Mouse (Mus musculus) kidney, embryonic 14.5 days (tissue): Measurements from ENCODE around the gene Aco2. TPM values are rescaled to one million over a fixed set of nuclear protein-coding genes. Genes with fewer than 3 reads are reported as not detected.

Source experiments
- ATAC-seq: fragments of 200-750 bp; cut with Nextera tagmentation; 2 replicates; pipeline ENCODE4 v1.8.0; 2017; ENCODE audit warnings: moderate number of reproducible peaks, mild to moderate bottlenecking, moderate TSS enrichment, moderate library complexity; ENCODE audit not compliant: low FRiP score, low TSS enrichment
- H3K27ac ChIP-seq: fragments of 300-500 bp; sonication (generic); 2 replicates; pipeline ENCODE4 v1.5.1; 2014; ENCODE audit warnings: low read depth, mild to moderate bottlenecking, low read length, moderate library complexity, mixed read lengths
- H3K27me3 ChIP-seq: fragments of 300-500 bp; sonication (generic); 2 replicates; pipeline ENCODE4 v1.6.1; 2014; ENCODE audit warnings: mild to moderate bottlenecking, low read length; ENCODE audit not compliant: control insufficient read depth, insufficient read depth
- H3K36me3 ChIP-seq: fragments of 300-500 bp; sonication (generic); 2 replicates; pipeline ENCODE4 v1.6.1; 2014; ENCODE audit warnings: low read length, mixed read lengths; ENCODE audit not compliant: control insufficient read depth, insufficient read depth
- H3K4me1 ChIP-seq: fragments of 300-500 bp; sonication (generic); 2 replicates; pipeline ENCODE4 v1.6.1; 2014; ENCODE audit warnings: low read length, mixed read lengths; ENCODE audit not compliant: control insufficient read depth, insufficient read depth
- H3K4me2 ChIP-seq: fragments of 300-500 bp; sonication (generic); replicated peaks from 2 replicates; pipeline ENCODE4 v1.6.1; 2014; ENCODE audit warnings: low read depth, mild to moderate bottlenecking, low read length
- H3K4me3 ChIP-seq: fragments of 300-500 bp; sonication (generic); 2 replicates; pipeline ENCODE4 v1.5.1; 2014; ENCODE audit warnings: mild to moderate bottlenecking, low read length
- H3K9ac ChIP-seq: fragments of 300-500 bp; sonication (generic); 2 replicates; pipeline ENCODE4 v1.6.1; 2014; ENCODE audit warnings: low read depth, mild to moderate bottlenecking, low read length, moderate library complexity
- H3K9me3 ChIP-seq: fragments of 300-500 bp; sonication (generic); 2 replicates; pipeline ENCODE4 v1.6.1; 2016; ENCODE audit warnings: low read length; ENCODE audit not compliant: control insufficient read depth
- WGBS: fragments of 180-500 bp; shearing (Covaris S2); extraction: QIAGEN DNeasy Blood & Tissue Kit; methylation state at CpG from one replicate; pipeline ENCODE4 v1.1.7; 2014; 5-methylcytosine and 5-hydroxymethylcytosine counted together
- polyA plus RNA-seq: library from polyadenylated mRNA; unstranded; fragments of >200 nt; fragmentation: Nextera tagmentation; extraction: Ambion mirVana; gene quantifications from 2 replicates; pipeline ENCODE4 v1.2.1, GENCODE M21; 2014

Gene Aco2
- polyA plus RNA-seq, 1 experiment from 2014 or later = 191 TPM

DNA sequence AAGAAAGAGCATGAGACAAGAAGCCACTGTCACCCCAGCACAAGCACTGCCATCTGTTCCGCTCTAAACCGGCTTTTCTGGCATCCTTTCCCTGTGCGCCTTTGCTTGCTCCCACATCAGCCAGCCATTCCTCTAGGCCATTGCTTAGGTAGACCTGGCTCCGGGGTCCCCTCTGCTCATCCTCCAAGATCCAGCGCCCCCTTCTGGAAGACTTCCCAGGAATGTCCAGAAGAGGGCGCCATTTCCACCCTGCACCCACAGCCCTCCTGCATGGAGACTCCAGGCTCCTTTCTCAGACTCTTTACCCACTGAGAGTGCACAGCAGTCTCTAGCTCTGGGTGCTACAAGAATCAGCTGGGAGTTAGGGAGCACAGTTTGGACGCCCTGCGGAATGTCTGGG is 84.3 kb downstream of the Aco2 start:
- H3K4me1 ChIP-seq = 0 out of 2 replicates have a peak, but pooled peaks cover 4% of the 10 kb centered on the region
- ATAC-seq = no peak
- no peak overlapping the region for H3K4me3 ChIP-seq
- no peak overlapping the region for H3K9ac ChIP-seq
- peaks cover 13% of the 10 kb centered on the region for H3K36me3 ChIP-seq
- WGBS = 65% methylated on average over 8 of the region's 8 CpGs
- H3K27ac ChIP-seq = no peak overlapping the region
- no peaks in the 10 kb centered on the region for H3K9me3 ChIP-seq
- no peaks in the 10 kb centered on the region for H3K27me3 ChIP-seq
- H3K4me2 ChIP-seq = no peak overlapping the region

DNA sequence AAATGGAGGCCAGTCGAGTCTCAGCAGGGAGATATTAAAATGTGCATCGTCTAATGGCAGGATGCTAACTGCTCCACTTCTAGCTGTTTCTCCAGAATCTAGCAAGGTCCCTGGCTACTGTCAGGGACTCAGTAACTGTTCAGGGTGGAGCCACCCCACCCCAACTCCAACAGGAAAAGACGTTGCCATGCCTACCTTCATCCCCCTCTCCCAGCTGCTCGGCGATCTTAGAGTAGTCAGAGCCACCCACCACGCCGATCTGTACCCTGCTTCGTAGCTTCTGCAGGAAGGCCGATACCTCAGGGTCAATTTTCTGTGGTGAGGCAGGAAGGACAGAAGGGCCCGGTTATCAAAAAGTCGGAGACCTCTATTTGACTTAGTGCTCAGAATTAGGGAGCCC is 85.5 kb downstream of the Aco2 start:
- Histone ChIP-seq H3K27me3 (no peaks in the 10 kb centered on the region), H3K9ac (no peak overlapping the region), H3K4me1 (0 out of 2 replicates have a peak, but pooled peaks cover 4% of the 10 kb centered on the region), H3K27ac (no peak overlapping the region), H3K4me3 (no peak overlapping the region), H3K9me3 (no peaks in the 10 kb centered on the region), H3K4me2 (no peak overlapping the region), H3K36me3 (peaks cover 8% of the 10 kb centered on the region)
- WGBS = 87% methylated on average over 11 of the region's 11 CpGs
- ATAC-seq = no peak

DNA sequence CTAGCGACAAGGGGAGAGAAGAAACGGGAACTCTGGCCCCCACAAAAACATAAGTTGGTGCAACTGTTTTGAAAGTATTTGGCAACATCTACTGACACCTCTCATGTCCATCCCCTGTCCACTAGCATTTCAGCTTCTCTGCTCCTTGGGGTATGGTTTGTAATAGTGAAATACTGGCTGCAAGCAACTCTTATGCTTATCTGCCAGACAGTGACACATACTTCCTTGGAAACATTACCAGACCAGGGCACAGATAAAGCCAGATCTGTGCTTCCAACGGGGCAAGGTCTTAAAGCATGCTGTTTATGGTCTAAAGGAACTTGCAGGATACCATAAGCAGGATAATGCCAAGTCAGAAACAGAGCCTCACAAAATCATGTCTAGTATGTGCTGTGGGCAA is 86.8 kb downstream of the Aco2 start:
- Histone ChIP-seq H3K4me1 (0 out of 2 replicates have a peak, but pooled peaks cover 4% of the 10 kb centered on the region), H3K9ac (no peak overlapping the region), H3K9me3 (no peaks in the 10 kb centered on the region), H3K27me3 (no peaks in the 10 kb centered on the region), H3K4me2 (no peak overlapping the region), H3K4me3 (no peak overlapping the region), H3K36me3 (peaks cover 8% of the 10 kb centered on the region), H3K27ac (no peak overlapping the region)
- ATAC-seq = no peak
- WGBS = 87% methylated on average over 3 of the region's 3 CpGs

DNA sequence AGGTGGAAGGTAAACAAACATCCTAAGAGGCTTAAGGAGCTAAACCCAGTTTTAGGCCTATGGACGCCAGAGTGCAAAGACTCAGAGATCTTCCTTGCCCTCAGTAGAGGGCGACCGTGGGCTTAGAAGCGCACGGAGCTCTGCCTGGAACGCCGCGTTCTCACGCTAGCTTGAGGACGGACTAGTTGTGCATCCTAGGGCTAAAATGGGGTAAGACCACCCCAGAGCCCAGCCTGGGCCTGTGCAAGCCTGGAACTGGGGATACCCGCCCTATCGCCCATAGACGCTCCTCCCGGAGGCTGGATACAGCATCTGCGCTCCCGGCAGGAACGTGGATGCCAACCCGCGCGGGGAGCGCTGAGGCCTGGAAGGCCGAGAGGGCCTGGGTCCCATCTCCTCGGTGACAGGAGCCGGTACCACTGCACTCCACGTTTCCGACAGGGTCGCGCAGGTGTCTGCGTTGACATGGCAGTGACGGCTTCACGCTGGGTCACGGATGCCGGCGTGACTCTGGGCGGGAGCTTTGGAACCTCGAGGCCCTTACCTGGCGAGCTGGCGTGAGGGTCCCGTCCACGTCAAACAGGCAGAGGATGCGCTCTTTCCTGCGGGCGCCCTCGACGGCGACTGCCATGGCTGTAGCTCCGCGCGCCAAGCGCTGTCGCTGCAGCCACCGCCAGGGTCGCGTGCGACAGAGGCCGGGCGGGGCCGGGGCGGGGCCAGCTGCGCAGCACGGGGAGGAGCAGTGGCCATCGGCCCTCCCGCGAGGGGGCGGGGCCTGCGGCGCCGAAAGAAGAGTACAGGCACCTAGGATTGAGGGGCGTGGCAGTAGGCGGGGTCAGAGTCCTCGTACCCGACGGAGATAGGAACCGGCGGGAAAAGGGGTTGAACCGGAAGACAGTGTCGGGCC is 88.3 kb downstream of the Aco2 start, which contains the start of gene Pmm1:
TSS of gene Pmm1 (minus strand) at position 760 of the 907 bp plus-strand sequence.
- Histone ChIP-seq H3K27me3 (no peaks in the 10 kb centered on the region), H3K9ac (peak within 1 kb of the TSS; percentile 68), H3K9me3 (no peaks in the 10 kb centered on the region), H3K36me3 (peaks cover 3% of the 10 kb centered on the region), H3K4me2 (peak within 1 kb of the TSS; percentile 100), H3K4me1 (0 out of 2 replicates have a peak, but pooled peaks cover 4% of the 10 kb centered on the region), H3K4me3 (peak within 1 kb of the TSS; percentile 73), H3K27ac (peak within 1 kb of the TSS; percentile 77; the same call in 1 of the 2 replicates)
- ATAC-seq = peak; percentile 98
- under 1% methylated on average over 77 of the region's 77 CpGs for WGBS

DNA sequence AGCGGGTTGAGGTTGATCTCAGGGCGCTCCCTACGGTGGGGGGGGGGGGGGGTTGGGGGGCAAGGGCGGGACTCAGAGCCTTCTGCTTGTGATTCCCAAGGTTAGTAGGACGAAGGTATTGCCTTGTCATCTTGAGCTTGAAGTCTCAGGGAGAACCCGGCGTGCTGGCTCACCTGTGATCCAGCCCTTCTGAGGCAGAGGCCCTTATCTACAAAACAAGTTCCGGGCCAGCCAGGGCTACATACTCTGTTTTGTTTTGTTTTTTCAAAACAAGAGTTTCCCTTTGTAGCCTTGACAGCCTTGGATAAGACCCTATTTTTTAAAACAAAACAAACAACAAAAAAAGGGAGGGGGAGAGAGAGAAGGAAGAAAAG is 89.0 kb downstream of the Aco2 start:
- Histone ChIP-seq H3K27ac (no peak overlapping the region), H3K4me3 (peak overlapping the region; percentile 73), H3K4me2 (peak overlapping the region; percentile 100), H3K9me3 (no peaks in the 10 kb centered on the region), H3K4me1 (0 out of 2 replicates have a peak, but pooled peaks cover 4% of the 10 kb centered on the region), H3K27me3 (no peaks in the 10 kb centered on the region), H3K9ac (no peak overlapping the region), H3K36me3 (no peaks in the 10 kb centered on the region)
- under 1% methylated on average over 5 of the region's 8 CpGs for WGBS
- no peak for ATAC-seq

DNA sequence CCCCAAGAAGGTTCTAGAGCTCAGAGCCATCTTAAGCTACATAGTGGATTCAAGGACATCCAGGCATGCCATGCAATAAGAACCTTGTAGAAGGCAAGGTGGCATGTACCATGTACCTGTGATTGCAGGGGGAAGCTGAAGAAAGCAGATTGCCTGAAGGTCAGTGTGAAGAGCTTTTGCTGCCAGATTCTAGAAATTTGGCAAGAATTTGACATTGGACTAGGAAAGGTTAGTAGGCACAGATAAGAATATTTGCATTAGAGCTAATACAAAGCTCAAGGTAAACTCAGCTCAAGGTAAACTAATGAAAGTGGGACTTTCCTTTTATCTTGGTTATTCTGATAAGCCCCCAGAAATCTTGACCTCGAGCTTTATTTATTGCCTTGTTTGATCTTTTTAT is 92.2 kb downstream of the Aco2 start:
- Histone ChIP-seq H3K9ac (no peak overlapping the region), H3K4me3 (no peak overlapping the region), H3K4me2 (no peak overlapping the region), H3K27me3 (no peaks in the 10 kb centered on the region), H3K27ac (no peak overlapping the region), H3K4me1 (0 out of 2 replicates have a peak, but pooled peaks cover 4% of the 10 kb centered on the region), H3K9me3 (no peaks in the 10 kb centered on the region), H3K36me3 (no peaks in the 10 kb centered on the region)
- WGBS = 49% methylated on average over 1 of the region's 1 CpGs
- ATAC-seq = no peak

Other genes with a start within 250 kb of the Aco2 start
- 16.0 and 26.0 TPM in 2 replicates for gene L3mbtl2, start 208.4 kb upstream of the Aco2 start, polyA plus RNA-seq
- gene Chadl, start 175.0 kb upstream of the Aco2 start, polyA plus RNA-seq = 5.0 and 5.3 TPM in 2 replicates
- 46.3 and 60.5 TPM in 2 replicates for gene Zc3h7b, start 127.3 kb upstream of the Aco2 start, polyA plus RNA-seq
- 85.0 and 100.0 TPM in 2 replicates for gene Rangap1, start 126.8 kb upstream of the Aco2 start, polyA plus RNA-seq
- gene Tef, start 69.9 kb upstream of the Aco2 start, polyA plus RNA-seq = 16.1 and 19.2 TPM in 2 replicates
- gene Tob2, start 13.5 kb upstream of the Aco2 start, polyA plus RNA-seq = 19.4 and 24.1 TPM in 2 replicates
- gene Phf5a, start 398 bp upstream of the Aco2 start, polyA plus RNA-seq = 192 and 223 TPM in 2 replicates
- 76.5 and 78.9 TPM in 2 replicates for gene Polr3h, start 53.9 kb downstream of the Aco2 start, polyA plus RNA-seq
- 17.5 and 28.1 TPM in 2 replicates for gene Csdc2, start 64.5 kb downstream of the Aco2 start, polyA plus RNA-seq
- gene Pmm1, start 88.6 kb downstream of the Aco2 start, polyA plus RNA-seq = 28.3 and 33.0 TPM in 2 replicates
- not detected in 2 replicates for gene 1700029P11Rik, start 108.2 kb downstream of the Aco2 start, polyA plus RNA-seq
- 71.9 and 87.6 TPM in 2 replicates for gene Xrcc6, start 115.5 kb downstream of the Aco2 start, polyA plus RNA-seq
- gene Desi1, start 161.6 kb downstream of the Aco2 start, polyA plus RNA-seq = 18.9 and 33.0 TPM in 2 replicates
- gene Snu13, start 175.3 kb downstream of the Aco2 start, polyA plus RNA-seq = 342 and 399 TPM in 2 replicates
- gene 4930407I10Rik, start 186.8 kb downstream of the Aco2 start, polyA plus RNA-seq = not detected in 2 replicates
- gene Mei1, start 197.7 kb downstream of the Aco2 start, polyA plus RNA-seq = 0.07 TPM in 1 of 2 replicates, not detected in the other